Mouse (Mus musculus): ENCODE measurements around the gene Parp2. TPM values are rescaled to one million over a fixed set of nuclear protein-coding genes. Genes with fewer than 3 reads are reported as not detected.
A peak's percentile ranks its signal among the peaks of the same experiment; 100 is the strongest.

The Parp2 gene
- 39.1 and 41.5 TPM in 2 replicates for polyA plus RNA-seq (2015; fragmentation: Nextera tagmentation; extraction: Ambion mirVana)

DNA sequence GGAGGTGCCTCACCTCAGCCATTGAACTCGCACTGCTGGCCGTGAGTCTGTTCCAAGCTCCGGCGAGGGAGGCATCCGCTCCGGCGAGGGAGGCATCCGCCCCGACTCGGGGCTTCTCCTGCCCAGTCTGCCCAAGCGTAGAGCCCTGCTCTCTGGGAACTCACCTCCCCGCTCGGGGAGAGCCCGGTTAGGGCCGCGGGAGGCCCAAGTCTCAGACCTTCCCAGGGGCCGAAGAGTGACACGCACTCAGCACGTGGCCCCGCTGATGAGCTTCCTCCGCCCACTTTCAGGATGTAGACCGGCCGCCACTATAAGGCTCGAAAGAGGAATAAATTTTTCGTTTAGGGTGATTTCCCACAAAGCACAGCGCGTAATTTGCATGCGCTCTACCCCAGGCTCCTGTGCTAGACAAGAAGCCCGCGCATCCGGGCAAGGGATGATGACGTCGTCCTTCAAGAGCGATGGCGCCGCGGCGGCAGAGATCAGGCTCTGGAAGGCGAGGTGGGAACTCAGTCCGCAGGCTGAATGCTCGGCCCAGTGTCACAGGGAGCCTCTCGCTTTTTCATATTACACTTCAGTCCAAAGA, at the start of gene Parp2, which contains the start of gene Ccnb1ip1:
Parp2 (plus strand) TSS at position 355 of the 586 bp plus-strand sequence.
Ccnb1ip1 (minus strand) TSS at position 246 of the 586 bp plus-strand sequence.
- ATAC-seq, result peak; percentile 99
- under 1% methylated on average over 42 of the region's 42 CpGs for WGBS
- Histone ChIP-seq H3K36me3 (ENCODE audit: control insufficient read depth, insufficient read depth, low read length) (no peaks in the 10 kb centered on the region), H3K9me3 (replicated peaks; ENCODE audit: control insufficient read depth, low read length, poor library complexity, severe bottlenecking) (no peaks in the 10 kb centered on the region), H3K9ac (ENCODE audit: low read depth, low read length) (peak within 1 kb of the TSS; percentile 76), H3K4me2 (ENCODE audit: low read length) (peak within 1 kb of the TSS; percentile 67), H3K4me1 (ENCODE audit: control insufficient read depth, insufficient read depth, low read length) (peaks cover 5% of the 10 kb centered on the region), H3K27ac (ENCODE audit: low read length) (peak within 1 kb of the TSS; percentile 79), H3K4me3 (ENCODE audit: low read depth, low read length) (peak within 1 kb of the TSS; percentile 61), H3K27me3 (ENCODE audit: control insufficient read depth, insufficient read depth, low read depth, low read length) (no peaks in the 10 kb centered on the region)

DNA sequence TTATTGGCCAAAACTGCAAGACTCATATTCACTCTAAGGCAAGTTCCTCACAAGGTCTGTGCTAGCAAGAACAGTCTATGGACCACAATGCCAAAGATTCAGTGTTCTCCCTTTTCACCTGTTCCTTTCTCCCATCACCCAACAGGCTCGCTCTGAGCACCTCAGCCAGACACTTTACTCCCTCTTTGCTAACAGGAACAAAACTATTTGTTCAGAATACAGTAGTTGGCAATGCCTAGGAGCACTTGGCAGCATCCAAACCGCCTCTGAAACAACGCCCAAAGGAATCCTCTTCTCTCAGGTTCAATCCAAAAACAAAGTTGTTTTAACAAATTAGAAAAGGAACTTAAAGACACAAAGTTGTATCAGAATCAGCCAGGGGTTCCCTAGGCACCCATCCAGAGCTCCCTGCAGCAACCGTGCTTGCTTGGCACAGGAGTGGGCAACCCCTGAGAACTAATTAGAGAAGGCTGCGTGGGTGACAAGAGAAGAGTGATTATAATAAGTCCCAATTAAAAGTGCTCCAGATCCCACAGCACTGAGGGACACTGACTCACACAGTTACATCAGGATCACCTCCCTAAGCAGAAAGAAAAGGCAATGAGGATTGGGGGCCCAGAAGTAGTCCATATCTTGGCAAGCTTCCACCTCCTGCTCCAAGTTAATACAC, 49.1 kb upstream of the Parp2 start:
- Histone ChIP-seq H3K4me3 (ENCODE audit: low read depth, low read length) (no peak overlapping the region), H3K4me1 (ENCODE audit: control insufficient read depth, insufficient read depth, low read length) (no peaks in the 10 kb centered on the region), H3K27me3 (ENCODE audit: control insufficient read depth, insufficient read depth, low read depth, low read length) (no peaks in the 10 kb centered on the region), H3K4me2 (ENCODE audit: low read length) (no peak overlapping the region), H3K36me3 (ENCODE audit: control insufficient read depth, insufficient read depth, low read length) (no peaks in the 10 kb centered on the region), H3K27ac (ENCODE audit: low read length) (no peak overlapping the region), H3K9ac (ENCODE audit: low read depth, low read length) (no peak overlapping the region), H3K9me3 (replicated peaks; ENCODE audit: control insufficient read depth, low read length, poor library complexity, severe bottlenecking) (no peaks in the 10 kb centered on the region)
- no peak for ATAC-seq
- 71% methylated on average over 5 of the region's 5 CpGs for WGBS

DNA sequence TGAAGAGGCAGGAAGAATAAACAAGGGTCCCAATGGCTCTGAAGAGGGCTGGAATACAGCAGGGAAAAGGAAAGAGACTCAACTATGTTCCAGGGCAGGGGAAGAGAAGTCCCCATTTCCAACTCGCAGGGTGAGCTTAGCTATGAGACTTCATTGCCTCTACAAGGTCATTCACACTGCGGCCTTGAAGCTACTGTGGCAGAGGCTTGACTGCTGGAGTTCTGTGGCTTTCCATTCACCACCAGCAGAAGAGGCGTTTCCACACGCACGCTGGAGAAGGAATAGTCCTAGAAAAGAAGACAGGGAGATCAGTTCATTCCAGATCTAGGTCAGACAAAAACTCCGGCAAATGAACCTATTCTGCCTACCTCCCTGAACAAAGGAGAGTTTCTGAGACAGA, 41.9 kb upstream of the Parp2 start:
- no peak overlapping the region for H3K4me3 ChIP-seq (ENCODE audit: low read depth, low read length)
- 92% methylated on average over 6 of the region's 6 CpGs for WGBS
- no peaks in the 10 kb centered on the region for H3K9me3 ChIP-seq (replicated peaks; ENCODE audit: control insufficient read depth, low read length, poor library complexity, severe bottlenecking)
- no peaks in the 10 kb centered on the region for H3K27me3 ChIP-seq (ENCODE audit: control insufficient read depth, insufficient read depth, low read depth, low read length)
- ATAC-seq, result no peak
- no peaks in the 10 kb centered on the region for H3K4me1 ChIP-seq (ENCODE audit: control insufficient read depth, insufficient read depth, low read length)
- H3K4me2 ChIP-seq (ENCODE audit: low read length), result no peak overlapping the region
- no peak overlapping the region for H3K9ac ChIP-seq (ENCODE audit: low read depth, low read length)
- peaks cover 16% of the 10 kb centered on the region for H3K36me3 ChIP-seq (ENCODE audit: control insufficient read depth, insufficient read depth, low read length)
- H3K27ac ChIP-seq (ENCODE audit: low read length), result no peak overlapping the region

DNA sequence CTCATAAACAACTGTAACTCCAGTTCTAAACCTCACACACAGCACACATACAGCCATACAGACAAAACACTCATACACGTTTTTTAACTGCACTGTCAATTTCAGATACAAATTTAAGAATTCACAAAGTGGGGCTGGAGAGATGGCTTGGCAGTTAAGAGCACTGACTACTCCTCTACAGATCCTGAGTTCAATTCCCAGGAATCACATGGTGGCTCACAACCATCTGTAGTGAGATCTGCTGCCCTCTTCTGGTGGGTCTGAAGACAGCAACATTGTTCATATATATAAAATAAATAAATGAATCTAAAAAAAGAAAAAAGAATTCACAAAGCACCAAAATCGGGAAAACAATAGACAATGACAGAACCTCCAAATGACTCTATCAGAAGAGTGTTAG, 36.3 kb upstream of the Parp2 start:
- WGBS, result 89% methylated on average over 2 of the region's 2 CpGs

DNA sequence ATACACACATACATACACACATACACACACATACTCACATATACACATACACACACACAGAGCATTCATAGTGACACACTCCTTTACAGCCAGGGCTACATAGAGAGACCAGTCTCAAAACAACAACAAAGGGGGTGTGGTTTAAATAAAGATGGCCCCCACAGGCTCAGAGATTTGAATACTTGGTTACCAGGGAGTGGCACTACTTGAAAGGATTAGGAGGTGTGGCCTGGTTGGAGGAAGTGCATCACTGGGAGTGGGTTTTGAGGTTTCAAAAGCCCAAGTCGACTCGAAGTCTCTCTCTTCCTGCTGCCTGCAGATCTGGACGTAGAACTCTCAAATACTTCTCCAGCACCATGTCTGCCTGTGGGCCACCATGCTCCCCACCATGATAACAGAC, 25.5 kb upstream of the Parp2 start:
- H3K27me3 ChIP-seq (ENCODE audit: control insufficient read depth, insufficient read depth, low read depth, low read length), result no peaks in the 10 kb centered on the region
- no peak overlapping the region for H3K4me2 ChIP-seq (ENCODE audit: low read length)
- H3K36me3 ChIP-seq (ENCODE audit: control insufficient read depth, insufficient read depth, low read length), result peaks cover 19% of the 10 kb centered on the region
- H3K4me3 ChIP-seq (ENCODE audit: low read depth, low read length), result no peak overlapping the region
- 94% methylated on average over 3 of the region's 3 CpGs for WGBS
- H3K4me1 ChIP-seq (ENCODE audit: control insufficient read depth, insufficient read depth, low read length), result peaks cover 15% of the 10 kb centered on the region
- ATAC-seq, result no peak
- H3K27ac ChIP-seq (ENCODE audit: low read length), result no peak overlapping the region
- H3K9me3 ChIP-seq (replicated peaks; ENCODE audit: control insufficient read depth, low read length, poor library complexity, severe bottlenecking), result 0 out of 2 replicates have a peak, but pooled peaks cover 3% of the 10 kb centered on the region
- H3K9ac ChIP-seq (ENCODE audit: low read depth, low read length), result no peak overlapping the region

More for the DNA sequence above, 36.3 kb upstream of the Parp2 start:
- ATAC-seq, result no peak
- Histone ChIP-seq H3K9ac (ENCODE audit: low read depth, low read length) (no peak overlapping the region), H3K4me2 (ENCODE audit: low read length) (no peak overlapping the region), H3K36me3 (ENCODE audit: control insufficient read depth, insufficient read depth, low read length) (peaks cover 43% of the 10 kb centered on the region), H3K4me3 (ENCODE audit: low read depth, low read length) (no peak overlapping the region), H3K27me3 (ENCODE audit: control insufficient read depth, insufficient read depth, low read depth, low read length) (no peaks in the 10 kb centered on the region), H3K9me3 (replicated peaks; ENCODE audit: control insufficient read depth, low read length, poor library complexity, severe bottlenecking) (no peaks in the 10 kb centered on the region), H3K27ac (ENCODE audit: low read length) (no peak overlapping the region), H3K4me1 (ENCODE audit: control insufficient read depth, insufficient read depth, low read length) (no peaks in the 10 kb centered on the region)

DNA sequence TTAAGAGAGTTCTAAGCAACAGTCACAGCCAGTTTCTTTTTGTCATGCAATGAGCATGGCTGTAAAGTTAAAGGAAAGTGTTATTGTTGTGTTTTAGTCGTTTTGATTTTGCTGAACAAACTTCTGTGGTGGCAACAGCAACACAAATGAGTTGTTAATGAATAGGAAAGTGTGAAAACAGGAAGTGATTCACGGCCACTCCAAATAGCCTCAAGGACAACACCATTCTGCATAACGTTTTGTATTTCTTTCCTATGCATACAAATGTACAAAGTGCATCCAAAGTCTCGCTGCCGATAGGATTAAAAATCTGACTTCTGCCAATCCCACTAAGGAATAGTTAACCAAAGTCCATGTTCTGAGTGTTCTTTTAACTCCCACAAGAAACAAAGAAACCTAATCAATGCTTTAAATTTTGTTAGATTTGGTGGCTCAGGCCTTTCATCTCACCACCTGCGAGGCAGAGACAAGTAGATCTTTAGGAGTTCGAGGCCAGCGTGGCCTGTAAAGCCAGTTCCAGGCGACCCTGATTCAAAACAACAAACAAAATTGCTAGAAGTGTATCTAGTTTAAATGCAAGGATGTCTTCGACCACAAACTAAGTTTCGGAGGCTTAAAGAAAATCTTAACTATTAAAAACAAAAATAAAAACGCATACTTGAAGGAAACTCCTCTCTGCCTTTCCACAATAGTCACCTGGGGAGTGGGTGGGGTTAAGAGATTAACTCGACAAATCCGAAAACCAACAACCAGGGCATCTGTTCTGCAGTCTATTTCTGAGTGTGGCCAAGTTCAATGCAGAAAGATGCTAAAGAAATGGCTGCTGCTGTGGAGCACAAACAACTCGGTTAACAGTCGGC, 23.0 kb upstream of the Parp2 start:
- 26% methylated on average over 16 of the region's 16 CpGs for WGBS
- H3K27me3 ChIP-seq (ENCODE audit: control insufficient read depth, insufficient read depth, low read depth, low read length), result no peaks in the 10 kb centered on the region
- H3K9me3 ChIP-seq (replicated peaks; ENCODE audit: control insufficient read depth, low read length, poor library complexity, severe bottlenecking), result 0 out of 2 replicates have a peak, but pooled peaks cover 3% of the 10 kb centered on the region
- H3K4me3 ChIP-seq (ENCODE audit: low read depth, low read length), result peak overlapping the region; percentile 81
- H3K27ac ChIP-seq (ENCODE audit: low read length), result peak overlapping the region; percentile 86
- ATAC-seq, result peak; percentile 4; the same call in 1 of the 2 replicates
- peak overlapping the region; percentile 81 for H3K9ac ChIP-seq (ENCODE audit: low read depth, low read length)
- H3K4me1 ChIP-seq (ENCODE audit: control insufficient read depth, insufficient read depth, low read length), result peaks cover 15% of the 10 kb centered on the region
- H3K4me2 ChIP-seq (ENCODE audit: low read length), result peak overlapping the region; percentile 73
- H3K36me3 ChIP-seq (ENCODE audit: control insufficient read depth, insufficient read depth, low read length), result peaks cover 16% of the 10 kb centered on the region

DNA sequence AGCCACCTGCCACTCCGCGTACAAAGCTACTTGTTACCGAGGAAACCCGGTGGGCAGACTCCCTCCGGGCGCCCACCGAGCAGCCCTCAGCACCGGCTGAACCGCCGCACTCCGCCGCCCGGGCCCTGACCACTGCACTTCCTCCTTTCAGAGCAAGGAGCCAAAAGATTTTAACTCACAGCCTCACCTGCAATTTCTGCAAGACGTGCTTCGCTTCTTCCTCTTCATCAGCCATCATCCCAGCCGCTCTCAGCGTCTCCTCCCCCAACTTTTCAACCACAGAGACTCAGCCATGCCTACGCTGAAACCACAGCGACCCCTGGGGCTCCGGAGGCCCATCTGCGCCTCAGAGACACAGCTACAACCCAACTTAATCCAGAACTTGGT, 22.4 kb upstream of the Parp2 start, which contains the start of gene Ttc5:
Ttc5 (minus strand) TSS at position 269 of the 387 bp plus-strand sequence.
- peak within 1 kb of the TSS; percentile 73 for H3K4me2 ChIP-seq (ENCODE audit: low read length)
- H3K9ac ChIP-seq (ENCODE audit: low read depth, low read length), result peak within 1 kb of the TSS; percentile 81
- peaks cover 15% of the 10 kb centered on the region for H3K4me1 ChIP-seq (ENCODE audit: control insufficient read depth, insufficient read depth, low read length)
- WGBS, result under 1% methylated on average over 21 of the region's 21 CpGs
- H3K9me3 ChIP-seq (replicated peaks; ENCODE audit: control insufficient read depth, low read length, poor library complexity, severe bottlenecking), result 0 out of 2 replicates have a peak, but pooled peaks cover 3% of the 10 kb centered on the region
- H3K4me3 ChIP-seq (ENCODE audit: low read depth, low read length), result peak within 1 kb of the TSS; percentile 81
- ATAC-seq, result peak; percentile 97
- H3K27ac ChIP-seq (ENCODE audit: low read length), result peak within 1 kb of the TSS; percentile 86
- no peaks in the 10 kb centered on the region for H3K27me3 ChIP-seq (ENCODE audit: control insufficient read depth, insufficient read depth, low read depth, low read length)
- H3K36me3 ChIP-seq (ENCODE audit: control insufficient read depth, insufficient read depth, low read length), result peaks cover 11% of the 10 kb centered on the region

DNA sequence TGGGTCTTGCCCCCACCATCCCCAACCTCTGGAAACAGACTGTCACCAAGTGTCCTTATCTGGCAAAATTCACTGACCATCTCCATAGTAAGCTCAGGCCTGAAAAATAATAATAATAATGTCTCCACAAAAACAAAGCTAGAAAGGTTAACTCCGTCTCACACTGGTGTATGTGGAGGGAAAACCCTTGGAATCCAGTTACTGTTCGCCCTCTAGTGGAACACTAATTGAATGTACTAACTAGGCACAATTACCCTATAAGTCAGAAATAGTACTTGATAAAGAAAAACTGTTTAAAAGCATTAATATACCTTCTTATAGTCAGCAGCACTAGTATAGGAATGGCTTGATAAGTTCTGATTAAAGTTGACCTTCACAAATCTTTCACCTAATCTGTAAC, 19.5 kb upstream of the Parp2 start:
- no peak for ATAC-seq
- no peak overlapping the region for H3K4me2 ChIP-seq (ENCODE audit: low read length)
- no peak overlapping the region for H3K27ac ChIP-seq (ENCODE audit: low read length)
- no peak overlapping the region for H3K9ac ChIP-seq (ENCODE audit: low read depth, low read length)
- WGBS, result 11% methylated on average over 2 of the region's 2 CpGs
- no peak overlapping the region for H3K4me3 ChIP-seq (ENCODE audit: low read depth, low read length)
- H3K27me3 ChIP-seq (ENCODE audit: control insufficient read depth, insufficient read depth, low read depth, low read length), result no peaks in the 10 kb centered on the region
- no peaks in the 10 kb centered on the region for H3K9me3 ChIP-seq (replicated peaks; ENCODE audit: control insufficient read depth, low read length, poor library complexity, severe bottlenecking)
- H3K4me1 ChIP-seq (ENCODE audit: control insufficient read depth, insufficient read depth, low read length), result peaks cover 12% of the 10 kb centered on the region
- H3K36me3 ChIP-seq (ENCODE audit: control insufficient read depth, insufficient read depth, low read length), result no peaks in the 10 kb centered on the region
